Mouse (Mus musculus) frontal cortex, postnatal 36 days (tissue): Measurements from ENCODE around the gene Aspn.
"Not testable (repeated sequence)": the region's sequence is repeated elsewhere in the genome, so short reads cannot be mapped to it uniquely, and the experiment has no call there.

Source experiments
- DNase-seq, 2 experiments: peaks; one replicate each; pipeline ENCODE4 v3.0.0; 2022; ENCODE audit warnings: low spot score in 2 of 2

The Aspn gene

DNA sequence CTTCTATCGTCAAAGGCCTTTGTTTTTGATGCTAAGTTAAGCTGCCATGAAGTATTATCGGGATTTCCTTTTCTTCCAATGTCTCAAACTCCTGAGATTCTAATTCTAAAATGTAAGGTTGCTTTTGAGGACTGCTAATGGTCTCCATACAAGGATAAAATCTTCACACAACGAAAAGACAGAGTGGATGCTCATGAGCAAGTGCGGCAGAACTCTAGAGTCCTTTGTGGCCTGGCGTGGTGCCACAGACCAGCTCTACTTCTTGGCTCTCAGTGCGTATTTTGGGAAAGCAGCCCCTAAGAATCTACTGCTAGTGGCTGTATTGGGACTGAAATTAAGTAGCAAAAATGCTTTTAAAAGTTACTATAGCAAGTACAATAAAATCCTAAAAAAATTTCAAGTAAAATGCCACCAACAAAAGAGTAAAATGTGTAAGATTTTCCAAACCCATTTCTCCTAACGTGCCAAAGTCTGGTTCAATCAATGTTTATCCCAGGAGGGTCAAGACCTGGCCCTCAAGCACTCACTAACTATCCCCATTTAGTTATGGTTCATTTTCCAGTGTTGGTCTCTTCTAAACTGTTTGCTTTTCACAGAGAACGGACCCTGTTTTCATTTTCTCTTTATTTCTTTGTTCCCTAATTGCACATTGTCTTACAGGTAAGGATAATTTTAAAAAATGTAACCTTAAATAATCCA lies 40.2 kb downstream of the Aspn start:
- no peak for DNase-seq

DNA sequence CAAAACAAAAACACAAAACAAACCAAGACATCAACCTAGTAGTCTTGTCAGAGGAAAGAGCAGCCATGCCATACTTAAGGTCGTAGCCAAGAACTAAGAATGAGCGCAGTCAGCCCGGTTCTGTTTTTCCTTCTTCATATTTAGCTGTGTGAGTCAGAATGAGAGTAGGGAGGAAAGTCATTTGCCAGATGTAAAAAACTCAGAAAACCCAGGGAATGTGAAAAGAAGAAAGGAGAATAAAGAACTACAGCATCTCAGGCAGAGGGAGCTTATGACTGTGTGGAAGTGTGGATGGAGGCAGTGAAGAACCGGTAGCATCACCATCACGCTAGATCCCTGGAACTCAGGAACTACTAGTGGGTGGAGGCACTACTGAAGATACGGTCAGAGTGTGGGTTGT lies 41.8 kb downstream of the Aspn start:
- no peak for DNase-seq

DNA sequence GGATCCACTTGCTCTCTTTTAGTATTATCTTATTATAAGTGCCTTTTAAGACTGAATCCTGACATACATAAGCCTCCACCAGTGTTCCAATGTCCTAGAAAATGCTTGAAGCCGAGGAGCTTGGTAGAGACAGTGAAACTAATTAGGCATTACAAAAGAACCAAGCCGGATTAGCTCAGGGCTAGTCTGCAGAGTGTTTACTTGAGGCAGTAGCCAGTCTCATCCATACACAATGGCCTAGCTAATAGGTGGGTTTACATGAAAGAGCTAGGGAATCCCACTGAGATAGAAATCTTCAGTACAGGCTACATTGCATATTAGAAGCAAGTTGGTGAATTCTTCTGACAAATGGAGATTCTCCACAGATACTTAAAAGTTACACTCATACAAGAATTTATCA lies 58.3 kb downstream of the Aspn start:
- DNase-seq, result not testable (repeated sequence)

DNA sequence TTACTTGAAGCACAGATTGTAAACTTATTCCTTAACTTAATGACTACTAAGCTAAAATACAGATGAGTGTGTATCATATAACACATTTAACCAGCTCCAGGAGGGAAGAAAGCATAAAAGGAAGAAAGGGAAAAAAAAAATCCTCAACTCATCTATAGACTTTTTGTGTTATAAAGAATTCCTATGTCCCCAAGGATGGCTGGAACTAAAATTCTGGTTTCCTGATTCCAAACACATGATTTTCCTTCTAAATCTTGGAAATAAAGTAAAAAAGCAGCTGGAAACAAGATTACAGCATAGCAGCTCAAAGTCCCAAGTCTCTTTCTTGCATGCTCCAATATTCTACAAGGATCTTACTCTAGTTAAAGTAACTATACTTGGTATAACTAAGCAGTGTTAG lies 59.4 kb downstream of the Aspn start:
- no peak for DNase-seq

DNA sequence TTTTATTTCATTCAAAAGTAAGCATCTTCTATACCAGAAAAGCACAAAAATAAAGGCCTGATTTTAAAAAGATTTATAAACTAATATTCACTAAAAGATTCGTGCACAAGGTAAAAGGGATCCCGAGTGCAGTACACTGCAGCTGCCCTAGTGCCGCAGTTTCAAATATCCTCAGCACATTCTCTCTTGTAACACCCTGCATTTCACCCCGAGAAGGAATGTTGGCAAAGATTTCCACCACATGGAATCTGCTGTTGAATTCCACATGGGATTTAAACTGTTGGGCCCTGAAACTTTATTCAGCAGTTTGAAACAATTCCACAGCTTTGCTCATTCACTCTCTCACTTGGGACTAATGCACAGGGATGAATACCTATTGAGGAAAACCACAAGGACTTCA lies 63.5 kb downstream of the Aspn start, which contains the start of gene Ogn:
Gene Ogn (plus strand): TSS at position 333 of the 400 bp plus-strand sequence.
- no peak for DNase-seq

DNA sequence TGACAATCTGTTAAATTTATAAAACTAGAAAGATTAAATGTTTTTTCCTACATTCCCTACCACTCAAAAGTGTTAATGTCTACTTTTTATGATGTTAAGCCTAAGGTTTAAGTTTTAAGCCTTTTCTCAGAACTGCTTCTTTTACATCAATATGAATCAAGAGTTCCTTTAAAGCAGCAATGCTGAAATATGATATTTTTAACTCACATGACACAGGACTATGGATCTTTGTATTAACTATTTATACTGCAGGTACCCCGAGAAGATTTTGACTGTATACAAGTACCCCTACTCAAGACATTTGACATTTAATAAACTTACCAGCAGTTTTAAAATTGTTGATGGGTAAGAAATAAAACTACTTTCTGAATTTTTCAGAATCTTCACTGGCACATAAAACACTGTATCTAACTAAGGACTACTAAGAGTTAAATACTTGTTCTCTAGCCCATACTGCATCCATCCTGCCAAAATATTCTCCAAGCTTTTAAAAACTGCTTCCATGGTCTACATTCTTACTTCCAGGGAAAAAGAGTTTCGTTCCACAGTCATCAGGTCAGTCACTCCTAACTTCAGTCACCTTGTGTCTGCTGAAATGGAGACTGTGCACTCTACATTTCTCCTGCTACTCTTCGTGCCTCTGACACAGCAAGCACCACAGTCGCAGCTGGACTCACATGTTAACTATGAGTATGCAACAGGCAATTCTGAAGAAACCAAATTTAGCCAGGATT lies 64.5 kb downstream of the Aspn start:
- no peak for DNase-seq

DNA sequence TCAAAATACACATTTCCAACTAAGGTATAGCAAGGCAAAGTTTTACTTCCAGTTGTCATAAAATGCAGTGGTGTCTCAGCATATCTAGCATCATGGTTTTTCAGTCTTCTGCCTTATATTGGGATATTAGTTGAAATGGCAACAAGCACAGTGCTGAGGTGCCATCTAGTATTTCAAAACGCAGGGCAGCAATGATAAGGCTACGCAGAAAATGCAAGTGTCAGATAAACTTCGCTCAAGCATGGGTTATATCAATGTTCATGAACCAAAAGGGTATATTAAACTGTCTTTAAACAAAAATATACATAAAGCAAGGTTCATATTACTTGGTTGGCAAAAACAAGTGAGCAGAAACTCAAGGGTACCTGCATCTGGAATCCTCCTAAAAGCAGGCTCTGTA lies 72.8 kb downstream of the Aspn start:
- DNase-seq, result no peak
